Mouse (Mus musculus): ENCODE data around the gene Fktn. TPM values are rescaled to one million over a fixed set of nuclear protein-coding genes. Genes with fewer than 3 reads are reported as not detected.

Fktn gene
- polyA plus RNA-seq, 1 experiment from 2014 or later, result 18.6 TPM

DNA sequence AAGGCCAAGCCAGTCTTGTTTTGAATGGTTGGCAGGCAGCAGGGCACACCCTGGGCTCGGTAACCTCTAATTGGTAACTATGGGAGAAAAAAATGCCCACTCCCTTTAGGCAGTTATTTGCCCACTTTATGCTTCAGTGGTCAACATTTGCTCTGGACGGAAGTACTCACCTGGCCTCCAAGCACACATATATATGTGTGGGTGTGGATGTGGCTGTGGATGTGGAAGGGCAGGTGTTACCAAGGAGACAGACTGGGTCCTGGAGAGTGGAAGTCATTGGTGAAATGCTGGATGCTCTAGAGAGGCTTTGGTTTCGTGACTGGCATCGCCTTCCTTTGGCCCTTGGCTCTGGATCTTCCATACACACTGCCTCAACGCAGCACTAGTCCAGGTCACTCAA, 58.2 kb downstream of the Fktn start:
- no peak overlapping the region for H3K4me3 ChIP-seq
- H3K36me3 ChIP-seq, result peaks cover 5% of the 10 kb centered on the region; the same call in 1 of the 2 replicates
- no peaks in the 10 kb centered on the region for H3K9me3 ChIP-seq
- no peak overlapping the region for H3K27ac ChIP-seq (replicated peaks)
- peaks cover 21% of the 10 kb centered on the region for H3K27me3 ChIP-seq (replicated peaks)
- no peak for ATAC-seq (ENCODE audit: extremely low read depth, insufficient number of reproducible peaks, low FRiP score, low TSS enrichment)
- H3K4me1 ChIP-seq, result peaks cover 8% of the 10 kb centered on the region
- WGBS, result 79% methylated on average over 5 of the region's 5 CpGs
- no peak overlapping the region for H3K9ac ChIP-seq
- H3K4me2 ChIP-seq, result no peak overlapping the region

- H3K9me3 ChIP-seq, result no peaks in the 10 kb centered on the region
- H3K4me3 ChIP-seq, result no peak overlapping the region
- ATAC-seq (ENCODE audit: extremely low read depth, insufficient number of reproducible peaks, low FRiP score, low TSS enrichment), result no peak
- H3K4me2 ChIP-seq, result no peak overlapping the region
- H3K27me3 ChIP-seq (replicated peaks), result peaks cover 32% of the 10 kb centered on the region
- 46% methylated on average over 6 of the region's 6 CpGs for WGBS
- no peak overlapping the region for H3K9ac ChIP-seq
- no peak overlapping the region for H3K27ac ChIP-seq (replicated peaks)
- H3K4me1 ChIP-seq, result peaks cover 8% of the 10 kb centered on the region
- H3K36me3 ChIP-seq, result no peaks in the 10 kb centered on the region
Measured at GRCm38 (mm10) chr4:53773911-53774310, 60.1 kb downstream of the Fktn start.

DNA sequence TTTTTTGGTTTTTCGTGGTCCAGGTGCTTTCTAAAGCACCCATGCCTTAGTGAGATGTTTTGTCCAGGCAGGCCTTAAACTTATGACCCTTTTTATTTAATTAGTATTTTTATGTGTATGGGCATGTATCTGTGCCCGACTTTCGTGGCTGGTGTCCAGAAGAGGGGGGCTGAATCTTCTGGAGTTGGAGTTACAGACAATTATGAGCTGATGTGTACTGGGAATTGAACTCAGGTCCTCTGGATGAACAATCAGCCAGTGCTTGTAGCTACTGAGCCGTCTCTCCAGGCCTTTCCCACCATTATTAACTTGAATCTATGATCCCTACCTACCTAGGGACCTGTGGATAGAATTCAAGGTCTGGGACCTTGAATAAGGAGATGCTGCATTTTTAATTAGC, 67.6 kb downstream of the Fktn start:
- H3K27me3 ChIP-seq (replicated peaks), result peaks cover 18% of the 10 kb centered on the region
- H3K9ac ChIP-seq, result no peak overlapping the region
- H3K4me3 ChIP-seq, result no peak overlapping the region
- H3K27ac ChIP-seq (replicated peaks), result no peak overlapping the region
- no peak overlapping the region for H3K4me2 ChIP-seq
- 69% methylated on average over 4 of the region's 4 CpGs for WGBS
- ATAC-seq (ENCODE audit: extremely low read depth, insufficient number of reproducible peaks, low FRiP score, low TSS enrichment), result no peak
- no peaks in the 10 kb centered on the region for H3K36me3 ChIP-seq
- H3K9me3 ChIP-seq, result no peaks in the 10 kb centered on the region
- peaks cover 17% of the 10 kb centered on the region for H3K4me1 ChIP-seq

GRCm38 (mm10) chr4:53782216-53783070, 68.6 kb downstream of the Fktn start:
- Histone ChIP-seq H3K27me3 (replicated peaks) (peaks cover 7% of the 10 kb centered on the region), H3K36me3 (no peaks in the 10 kb centered on the region), H3K27ac (replicated peaks) (no peak overlapping the region), H3K9me3 (no peaks in the 10 kb centered on the region), H3K4me2 (no peak overlapping the region), H3K4me1 (peaks cover 17% of the 10 kb centered on the region), H3K4me3 (no peak overlapping the region), H3K9ac (no peak overlapping the region)
- ATAC-seq (ENCODE audit: extremely low read depth, insufficient number of reproducible peaks, low FRiP score, low TSS enrichment), result no peak
- 33% methylated on average over 14 of the region's 14 CpGs for WGBS

DNA sequence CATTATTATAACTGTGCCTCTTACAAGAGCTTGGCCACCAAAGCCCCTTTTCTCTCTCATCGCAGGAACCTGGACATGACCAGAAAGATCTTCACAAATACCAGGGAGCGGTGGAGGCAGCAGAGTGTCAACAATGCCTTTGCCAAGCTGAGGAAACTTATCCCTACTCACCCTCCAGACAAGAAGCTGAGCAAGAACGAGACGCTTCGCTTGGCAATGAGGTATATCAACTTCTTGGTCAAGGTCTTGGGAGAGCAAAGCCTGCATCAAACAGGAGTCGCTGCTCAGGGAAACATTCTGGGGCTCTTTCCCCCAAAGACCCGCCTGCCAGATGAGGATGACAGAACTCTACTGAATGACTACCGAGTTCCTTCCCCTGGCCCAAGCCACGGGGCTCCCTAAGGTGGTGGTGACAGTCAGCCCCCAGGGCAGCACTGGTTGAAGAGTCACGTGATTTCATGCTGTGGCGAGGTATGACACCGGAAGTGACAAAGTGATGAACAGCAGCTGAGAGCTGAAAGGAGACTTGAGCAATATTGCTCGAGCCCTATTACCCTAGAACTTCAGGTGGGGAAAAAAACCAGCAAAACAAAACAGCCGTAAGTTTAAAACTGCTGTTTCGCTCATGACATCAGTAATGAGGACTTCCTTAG, 72.1 kb downstream of the Fktn start:
- Histone ChIP-seq H3K27me3 (replicated peaks) (no peaks in the 10 kb centered on the region), H3K4me1 (peaks cover 11% of the 10 kb centered on the region), H3K9ac (no peak overlapping the region), H3K36me3 (no peaks in the 10 kb centered on the region), H3K4me3 (no peak overlapping the region), H3K4me2 (no peak overlapping the region), H3K27ac (replicated peaks) (no peak overlapping the region), H3K9me3 (no peaks in the 10 kb centered on the region)
- 68% methylated on average over 15 of the region's 15 CpGs for WGBS
- ATAC-seq (ENCODE audit: extremely low read depth, insufficient number of reproducible peaks, low FRiP score, low TSS enrichment), result no peak

DNA sequence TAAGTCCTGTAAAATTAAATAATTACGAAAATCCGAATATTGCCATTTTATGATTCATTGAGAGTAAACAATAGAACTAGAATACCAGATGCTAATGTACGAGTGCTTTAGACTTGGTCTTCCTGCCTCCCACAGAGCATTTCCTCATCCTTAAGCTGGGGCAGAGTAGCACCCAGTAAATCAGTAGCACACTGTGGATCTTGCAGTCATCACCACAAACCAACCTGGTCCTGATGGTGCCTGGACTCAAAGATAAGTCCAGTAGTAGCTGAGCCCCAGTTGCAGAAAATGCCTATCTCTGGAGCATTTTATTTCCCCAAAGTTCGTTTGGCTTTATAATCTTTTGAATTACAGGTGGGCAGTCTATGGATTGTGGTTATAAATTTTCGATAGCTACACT, 73.1 kb downstream of the Fktn start:
- H3K9ac ChIP-seq, result no peak overlapping the region
- H3K36me3 ChIP-seq, result no peaks in the 10 kb centered on the region
- no peaks in the 10 kb centered on the region for H3K9me3 ChIP-seq
- H3K4me2 ChIP-seq, result no peak overlapping the region
- no peak overlapping the region for H3K4me3 ChIP-seq
- 73% methylated on average over 5 of the region's 5 CpGs for WGBS
- no peak for ATAC-seq (ENCODE audit: extremely low read depth, insufficient number of reproducible peaks, low FRiP score, low TSS enrichment)
- H3K4me1 ChIP-seq, result peaks cover 11% of the 10 kb centered on the region
- H3K27me3 ChIP-seq (replicated peaks), result no peaks in the 10 kb centered on the region
- no peak overlapping the region for H3K27ac ChIP-seq (replicated peaks)

GRCm38 (mm10) chr4:53789346-53789745, 75.5 kb downstream of the Fktn start:
- no peaks in the 10 kb centered on the region for H3K27me3 ChIP-seq (replicated peaks)
- no peak overlapping the region for H3K4me3 ChIP-seq
- H3K36me3 ChIP-seq, result no peaks in the 10 kb centered on the region
- no peak overlapping the region for H3K9ac ChIP-seq
- 42% methylated on average over 4 of the region's 4 CpGs for WGBS
- no peaks in the 10 kb centered on the region for H3K9me3 ChIP-seq
- no peak for ATAC-seq (ENCODE audit: extremely low read depth, insufficient number of reproducible peaks, low FRiP score, low TSS enrichment)
- no peak overlapping the region for H3K4me2 ChIP-seq
- H3K27ac ChIP-seq (replicated peaks), result no peak overlapping the region
- H3K4me1 ChIP-seq, result 0 out of 2 replicates have a peak, but pooled peaks cover 3% of the 10 kb centered on the region

- peaks cover 23% of the 10 kb centered on the region for H3K4me1 ChIP-seq
- H3K9ac ChIP-seq, result no peak overlapping the region
- H3K4me2 ChIP-seq, result no peak overlapping the region
- H3K27ac ChIP-seq (replicated peaks), result no peak overlapping the region
- 87% methylated on average over 5 of the region's 5 CpGs for WGBS
- H3K4me3 ChIP-seq, result no peak overlapping the region
- H3K36me3 ChIP-seq, result no peaks in the 10 kb centered on the region
- no peaks in the 10 kb centered on the region for H3K9me3 ChIP-seq
- H3K27me3 ChIP-seq (replicated peaks), result no peaks in the 10 kb centered on the region
- no peak for ATAC-seq (ENCODE audit: extremely low read depth, insufficient number of reproducible peaks, low FRiP score, low TSS enrichment)
Measured at GRCm38 (mm10) chr4:53794257-53794966, 80.6 kb downstream of the Fktn start.

GRCm38 (mm10) chr4:53795086-53795485, 81.3 kb downstream of the Fktn start:
- no peak overlapping the region for H3K27ac ChIP-seq (replicated peaks)
- no peak overlapping the region for H3K9ac ChIP-seq
- H3K36me3 ChIP-seq, result no peaks in the 10 kb centered on the region
- H3K4me2 ChIP-seq, result no peak overlapping the region
- H3K4me1 ChIP-seq, result peaks cover 30% of the 10 kb centered on the region
- no peaks in the 10 kb centered on the region for H3K27me3 ChIP-seq (replicated peaks)
- no peak for ATAC-seq (ENCODE audit: extremely low read depth, insufficient number of reproducible peaks, low FRiP score, low TSS enrichment)
- H3K4me3 ChIP-seq, result no peak overlapping the region
- WGBS, result 57% methylated on average over 2 of the region's 2 CpGs
- no peaks in the 10 kb centered on the region for H3K9me3 ChIP-seq

GRCm38 (mm10) chr4:53795706-53796105, 81.9 kb downstream of the Fktn start:
- no peaks in the 10 kb centered on the region for H3K9me3 ChIP-seq
- WGBS, result 88% methylated on average over 2 of the region's 2 CpGs
- no peaks in the 10 kb centered on the region for H3K36me3 ChIP-seq
- no peak overlapping the region for H3K4me2 ChIP-seq
- H3K27ac ChIP-seq (replicated peaks), result no peak overlapping the region
- no peaks in the 10 kb centered on the region for H3K27me3 ChIP-seq (replicated peaks)
- no peak overlapping the region for H3K9ac ChIP-seq
- H3K4me1 ChIP-seq, result peaks cover 36% of the 10 kb centered on the region
- H3K4me3 ChIP-seq, result no peak overlapping the region
- ATAC-seq (ENCODE audit: extremely low read depth, insufficient number of reproducible peaks, low FRiP score, low TSS enrichment), result no peak
